Mouse (Mus musculus): ENCODE data around the gene Gys2. TPM values are rescaled to one million over a fixed set of nuclear protein-coding genes. Genes with fewer than 3 reads are reported as not detected.

The Gys2 gene
- total RNA-seq, 1 experiment from 2014 or later, result not detected

GRCm38 (mm10) chr6:142381615-142382014 lies 91.3 kb downstream of the Gys2 start:
- ATAC-seq (replicated peaks; ENCODE audit: low read depth, poor library complexity, severe bottlenecking), result no peak

DNA sequence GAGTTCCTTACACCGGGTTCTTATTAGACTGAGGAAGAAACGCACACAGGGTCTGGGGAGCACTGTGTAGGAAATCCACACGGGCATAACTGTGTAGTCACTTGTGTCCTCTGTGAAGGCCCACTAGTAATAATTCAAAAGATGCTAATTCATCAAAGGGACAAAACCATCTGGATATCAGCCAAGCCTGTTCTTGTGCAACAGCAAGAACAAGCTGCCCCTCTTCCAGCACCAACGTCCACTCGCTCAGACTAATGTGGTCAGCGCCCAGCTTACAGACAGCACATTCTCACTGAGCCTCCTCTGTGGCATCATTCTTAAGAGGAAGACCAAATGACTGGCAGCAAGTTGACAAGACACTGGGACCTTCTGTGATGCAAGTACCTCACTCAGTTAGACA lies 92.9 kb downstream of the Gys2 start:
- ATAC-seq (replicated peaks; ENCODE audit: low read depth, poor library complexity, severe bottlenecking), result no peak

- ATAC-seq (replicated peaks; ENCODE audit: low read depth, poor library complexity, severe bottlenecking), result no peak
Measured at GRCm38 (mm10) chr6:142378576-142379330, 94.2 kb downstream of the Gys2 start.

- ATAC-seq (replicated peaks; ENCODE audit: low read depth, poor library complexity, severe bottlenecking), result no peak
Measured at GRCm38 (mm10) chr6:142377081-142377480, 95.8 kb downstream of the Gys2 start.

Other genes with a start within 250 kb of the Gys2 start
- gene Iapp, start 174.7 kb downstream of the Gys2 start, total RNA-seq (2017), result not detected in 2 replicates
- not detected in 2 replicates for gene Slco1a5, start 150.1 kb downstream of the Gys2 start, total RNA-seq (2017)
- gene Pyroxd1, start 127.5 kb downstream of the Gys2 start, total RNA-seq (2017), result 14.7 and 21.6 TPM in 2 replicates
- 40.9 and 46.6 TPM in 2 replicates for gene Recql, start 86.0 kb downstream of the Gys2 start, total RNA-seq (2017)
- gene Golt1b, start 85.9 kb downstream of the Gys2 start, total RNA-seq (2017), result 34.6 and 39.5 TPM in 2 replicates
- gene Spx, start 59.7 kb downstream of the Gys2 start, total RNA-seq (2017), result not detected in 2 replicates
- gene Ldhb, start 34.8 kb upstream of the Gys2 start, total RNA-seq (2017), result 6.3 and 10.7 TPM in 2 replicates
- not detected in 2 replicates for gene Kcnj8, start 98.5 kb upstream of the Gys2 start, total RNA-seq (2017)
- not detected in 2 replicates for gene Abcc9, start 229.2 kb upstream of the Gys2 start, total RNA-seq (2017)